Comparison of ENCODE assay signal across 16 mouse cellular contexts in the genomic region with DNA sequence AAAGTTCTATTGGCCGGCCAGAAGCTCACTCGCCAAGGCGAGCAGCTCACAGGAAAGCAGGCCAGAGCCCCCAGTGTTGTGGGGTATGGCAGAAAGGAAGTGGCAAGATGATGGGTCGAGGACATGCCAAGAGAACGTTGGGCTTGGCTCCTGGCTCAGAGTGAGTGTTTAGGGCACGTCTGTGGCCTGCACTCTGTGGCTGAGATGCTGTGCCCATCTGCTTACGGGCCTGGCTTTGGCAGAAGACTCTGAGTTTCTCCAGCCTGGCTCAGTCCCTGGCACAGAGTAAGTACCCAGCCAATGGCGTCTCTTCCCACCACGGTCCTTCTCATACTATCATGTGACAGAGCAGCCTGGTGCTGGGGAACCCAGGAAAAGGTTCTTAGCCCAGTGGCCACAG. TPM values are rescaled to one million over a fixed set of nuclear protein-coding genes. Genes with fewer than 3 reads are reported as not detected.
DNase-seq lines count a peak whose midpoint lies in the region; ATAC-seq and TF ChIP-seq lines count a peak whose summit lies in the region.
"Had no signal": no experiment of that assay in that cellular context is flagged by ENCODE, and none has a peak within 500 bp of the region (broad histone marks: within the 10 kb centered on the region; RNA-seq: fewer than 3 reads in every experiment).

No protein-coding gene starts in this region.

- TF ChIP-seq CTCF in midbrain, postnatal 0 days (IDR thresholded peaks at IDR 0.05): no peak

- no peak overlapping the region for H3K9ac ChIP-seq in hindbrain, embryonic 11.5 days (ENCODE audit: low read depth, low read length)
- H3K9ac ChIP-seq in midbrain, postnatal 0 days (replicated peaks; ENCODE audit: low read length, poor library complexity, severe bottlenecking): no peak overlapping the region
- H3K9ac ChIP-seq: stomach, embryonic 15.5 days had no signal

- H3K4me1 ChIP-seq in hindbrain, embryonic 11.5 days (replicated peaks; ENCODE audit: control insufficient read depth, insufficient read depth, low read length): peaks cover 7% of the 10 kb centered on the region
- H3K4me1 ChIP-seq in midbrain, postnatal 0 days (ENCODE audit: insufficient read depth, low read length): peaks cover 12% of the 10 kb centered on the region; the same call in 1 of the 2 replicates
- H3K4me1 ChIP-seq in heart, embryonic 10.5 days: peaks cover 29% of the 10 kb centered on the region
- H3K4me1 ChIP-seq: stomach, embryonic 15.5 days had no signal

- no peak for ATAC-seq in hindbrain, embryonic 11.5 days (ENCODE audit: low FRiP score)
- 0 out of 2 replicates have a peak, but pooled peaks have one; percentile 17 for ATAC-seq in midbrain, postnatal 0 days (ENCODE audit: low FRiP score)
- no peak for ATAC-seq in granulocyte monocyte progenitor cell, adult 5-6 weeks (replicated peaks; ENCODE audit: poor library complexity, severe bottlenecking)

- no peaks in the 10 kb centered on the region for H3K9me3 ChIP-seq in hindbrain, embryonic 11.5 days (ENCODE audit: control insufficient read depth, low read length)
- no peaks in the 10 kb centered on the region for H3K9me3 ChIP-seq in midbrain, postnatal 0 days (ENCODE audit: low read length)
- H3K9me3 ChIP-seq in heart, embryonic 10.5 days: no peaks in the 10 kb centered on the region
- H3K9me3 ChIP-seq: stomach, embryonic 15.5 days had no signal

- peak; percentile 64 for DNase-seq in cerebellum, adult 11 months
- DNase-seq in cerebellum, adult 9-11 months: peak; percentile 88
- DNase-seq in hindbrain, embryonic 11.5 days (ENCODE audit: low spot score): no peak
- DNase-seq in midbrain, postnatal 0 days (ENCODE audit: low spot score): peak; percentile 69
- DNase-seq in adrenal gland, postnatal 14 days: no peak
- DNase-seq in heart, embryonic 10.5 days (ENCODE audit: low spot score): no peak
- DNase-seq: heart, postnatal 10 days; kidney, adult 18-20 months had no signal

- H3K27ac ChIP-seq in hindbrain, embryonic 11.5 days (ENCODE audit: low read depth, low read length): peak overlapping the region; percentile 67; the same call in 1 of the 2 replicates
- peak overlapping the region; percentile 51; the same call in 1 of the 2 replicates for H3K27ac ChIP-seq in midbrain, postnatal 0 days (ENCODE audit: low read depth, low read length)
- no peak overlapping the region for H3K27ac ChIP-seq in heart, embryonic 10.5 days
- H3K27ac ChIP-seq: stomach, embryonic 15.5 days had no signal

- H3K4me2 ChIP-seq in hindbrain, embryonic 11.5 days (replicated peaks; ENCODE audit: low read depth, low read length): no peak overlapping the region
- H3K4me2 ChIP-seq in midbrain, postnatal 0 days (ENCODE audit: low read depth, low read length, poor library complexity, severe bottlenecking): no peak overlapping the region
- H3K4me2 ChIP-seq: stomach, embryonic 15.5 days had no signal

- 82% methylated on average over 9 of the region's 9 CpGs for WGBS in hindbrain, embryonic 11.5 days
- WGBS in midbrain, postnatal 0 days: 84% methylated on average over 9 of the region's 9 CpGs
- 83% methylated on average over 9 of the region's 9 CpGs for WGBS in heart, embryonic 10.5 days

- no peak overlapping the region for H3K4me3 ChIP-seq in hindbrain, embryonic 11.5 days (ENCODE audit: low read depth, low read length)
- no peak overlapping the region for H3K4me3 ChIP-seq in midbrain, postnatal 0 days (ENCODE audit: low read depth, low read length)
- no peak overlapping the region for H3K4me3 ChIP-seq in heart, embryonic 10.5 days
- H3K4me3 ChIP-seq: stomach, embryonic 15.5 days had no signal

- H3K27me3 ChIP-seq in hindbrain, embryonic 11.5 days (ENCODE audit: control insufficient read depth, insufficient read depth, low read length): peaks cover 4% of the 10 kb centered on the region
- no peaks in the 10 kb centered on the region for H3K27me3 ChIP-seq in midbrain, postnatal 0 days (ENCODE audit: insufficient read depth, low read length)
- H3K27me3 ChIP-seq in heart, embryonic 10.5 days (ENCODE audit: insufficient read depth, poor library complexity, severe bottlenecking): peaks cover 48% of the 10 kb centered on the region

- no peaks in the 10 kb centered on the region for H3K36me3 ChIP-seq in hindbrain, embryonic 11.5 days (ENCODE audit: control insufficient read depth, insufficient read depth, low read length)
- no peaks in the 10 kb centered on the region for H3K36me3 ChIP-seq in midbrain, postnatal 0 days (ENCODE audit: insufficient read depth, low read length)
- no peaks in the 10 kb centered on the region for H3K36me3 ChIP-seq in heart, embryonic 10.5 days
- H3K36me3 ChIP-seq: stomach, embryonic 15.5 days had no signal

RNA-seq across cellular contexts. Expression of a gene that starts 5.9 kb away (rescaled TPM):
- polyA plus RNA-seq in hindbrain, embryonic 11.5 days (2014; fragmentation: Nextera tagmentation; extraction: Ambion mirVana): 146 and 150 TPM in 2 replicates
- 480 and 506 TPM in 2 replicates for total RNA-seq in midbrain, postnatal 0 days (2014; rRNA removed)
- polyA plus RNA-seq in midbrain, postnatal 0 days (2015; fragmentation: Nextera tagmentation; extraction: Ambion mirVana): 369 and 404 TPM in 2 replicates
- total RNA-seq in adrenal gland, postnatal 14 days (2021): 6.0 and 6.1 TPM in 2 replicates
- total RNA-seq in granulocyte monocyte progenitor cell, adult 5-6 weeks (2014; fragmentation: Nextera tagmentation): 0.28 and 1.1 TPM in 2 replicates
- 0.13 and 0.67 TPM in 2 replicates for total RNA-seq in granulocyte monocyte progenitor cell, adult 5-6 weeks (2017)
- polyA plus RNA-seq in heart, embryonic 10.5 days (2016; fragmentation: Nextera tagmentation; extraction: Ambion mirVana): 3.7 and 14.0 TPM in 2 replicates
- total RNA-seq: neutrophil, adult 5-6 weeks had no signal

RNA-seq across cellular contexts. Expression of a gene that starts 16.6 kb away (rescaled TPM):
- polyA plus RNA-seq in hindbrain, embryonic 11.5 days (2014; fragmentation: Nextera tagmentation; extraction: Ambion mirVana): 0.86 and 1.6 TPM in 2 replicates
- total RNA-seq in midbrain, postnatal 0 days (2014; rRNA removed): 139 and 156 TPM in 2 replicates
- polyA plus RNA-seq in midbrain, postnatal 0 days (2015; fragmentation: Nextera tagmentation; extraction: Ambion mirVana): 15.4 and 17.9 TPM in 2 replicates
- 0.49 and 0.74 TPM in 2 replicates for total RNA-seq in adrenal gland, postnatal 14 days (2021)
- not detected in 2 replicates for total RNA-seq in granulocyte monocyte progenitor cell, adult 5-6 weeks (2014; fragmentation: Nextera tagmentation)
- total RNA-seq in granulocyte monocyte progenitor cell, adult 5-6 weeks (2017): not detected in 2 replicates
- not detected in 2 replicates for polyA plus RNA-seq in heart, embryonic 10.5 days (2016; fragmentation: Nextera tagmentation; extraction: Ambion mirVana)
- total RNA-seq: gastrocnemius, postnatal 4 days; heart, postnatal 10 days; neutrophil, adult 5-6 weeks had no signal
- polyA plus RNA-seq: liver, embryonic 16.5 days; stomach, embryonic 15.5 days had no signal

RNA-seq across cellular contexts. Expression of a gene that starts 24.2 kb away (rescaled TPM):
- polyA plus RNA-seq in hindbrain, embryonic 11.5 days (2014; fragmentation: Nextera tagmentation; extraction: Ambion mirVana): 76.2 and 78.1 TPM in 2 replicates
- total RNA-seq in midbrain, postnatal 0 days (2014; rRNA removed): 5.2 and 17.9 TPM in 2 replicates
- polyA plus RNA-seq in midbrain, postnatal 0 days (2015; fragmentation: Nextera tagmentation; extraction: Ambion mirVana): 10.2 TPM in 2 replicates
- 10.9 and 12.2 TPM in 2 replicates for total RNA-seq in adrenal gland, postnatal 14 days (2021)
- total RNA-seq in granulocyte monocyte progenitor cell, adult 5-6 weeks (2014; fragmentation: Nextera tagmentation): 15.1 and 39.8 TPM in 2 replicates
- total RNA-seq in granulocyte monocyte progenitor cell, adult 5-6 weeks (2017): 21.9 and 22.0 TPM in 2 replicates
- polyA plus RNA-seq in heart, embryonic 10.5 days (2016; fragmentation: Nextera tagmentation; extraction: Ambion mirVana): 58.1 and 66.3 TPM in 2 replicates
- total RNA-seq: neutrophil, adult 5-6 weeks had no signal

RNA-seq across cellular contexts. Expression of a gene that starts 30.0 kb away (rescaled TPM):
- 0.12 TPM in 1 of 2 replicates, not detected in the other for polyA plus RNA-seq in hindbrain, embryonic 11.5 days (2014; fragmentation: Nextera tagmentation; extraction: Ambion mirVana)
- 0.60 and 0.99 TPM in 2 replicates for total RNA-seq in midbrain, postnatal 0 days (2014; rRNA removed)
- 0.11 and 0.23 TPM in 2 replicates for polyA plus RNA-seq in midbrain, postnatal 0 days (2015; fragmentation: Nextera tagmentation; extraction: Ambion mirVana)
- total RNA-seq in adrenal gland, postnatal 14 days (2021): not detected in 2 replicates
- total RNA-seq in granulocyte monocyte progenitor cell, adult 5-6 weeks (2014; fragmentation: Nextera tagmentation): 0.52 TPM in 1 of 2 replicates, not detected in the other
- total RNA-seq in granulocyte monocyte progenitor cell, adult 5-6 weeks (2017): not detected in 2 replicates
- 0.28 and 0.65 TPM in 2 replicates for polyA plus RNA-seq in heart, embryonic 10.5 days (2016; fragmentation: Nextera tagmentation; extraction: Ambion mirVana)
- total RNA-seq: gastrocnemius, postnatal 4 days; heart, postnatal 10 days; layer of hippocampus, adult 18-20 months; left cerebral cortex, postnatal 36 days; neutrophil, adult 5-6 weeks had no signal
- polyA plus RNA-seq: liver, embryonic 16.5 days; urinary bladder, adult 2 months had no signal

RNA-seq across cellular contexts. Expression of a gene that starts 44.6 kb away (rescaled TPM):
- polyA plus RNA-seq in hindbrain, embryonic 11.5 days (2014; fragmentation: Nextera tagmentation; extraction: Ambion mirVana): 0.35 and 0.62 TPM in 2 replicates
- total RNA-seq in midbrain, postnatal 0 days (2014; rRNA removed): 0.94 and 2.1 TPM in 2 replicates
- polyA plus RNA-seq in midbrain, postnatal 0 days (2015; fragmentation: Nextera tagmentation; extraction: Ambion mirVana): 0.18 and 0.27 TPM in 2 replicates
- total RNA-seq in adrenal gland, postnatal 14 days (2021): 1.0 and 6.8 TPM in 2 replicates
- 0.49 TPM in 1 of 2 replicates, not detected in the other for total RNA-seq in granulocyte monocyte progenitor cell, adult 5-6 weeks (2014; fragmentation: Nextera tagmentation)
- total RNA-seq in granulocyte monocyte progenitor cell, adult 5-6 weeks (2017): 0.46 TPM in 1 of 2 replicates, not detected in the other
- polyA plus RNA-seq in heart, embryonic 10.5 days (2016; fragmentation: Nextera tagmentation; extraction: Ambion mirVana): 0.20 TPM in 1 of 2 replicates, not detected in the other

Comparison
In these comparisons a context has a peak if more than half of its experiments do, and no peak if none do; other contexts are left out.
1. DNase-seq: peak in cerebellum, adult 11 months (single experiment), cerebellum, adult 9-11 months (single experiment) and midbrain, postnatal 0 days (single experiment); none in hindbrain, embryonic 11.5 days (single experiment), adrenal gland, postnatal 14 days (single experiment) and heart, embryonic 10.5 days (single experiment).
2. RNA of a gene that starts 5.9 kb away (total RNA-seq): 480 to 506 TPM in midbrain, postnatal 0 days; 6.0 to 6.1 TPM in adrenal gland, postnatal 14 days and 0.13 to 1.1 TPM in granulocyte monocyte progenitor cell, adult 5-6 weeks; every median in the first group is over 10 times any median in the second.
3. RNA of a gene that starts 16.6 kb away (total RNA-seq): 139 to 156 TPM in midbrain, postnatal 0 days; 0.49 to 0.74 TPM in adrenal gland, postnatal 14 days and not detected in granulocyte monocyte progenitor cell, adult 5-6 weeks; every median in the first group is over 10 times any median in the second.